Mouse (Mus musculus) left cerebral cortex, postnatal 14 days (tissue): ENCODE measurements around the gene Prr19. TPM values are rescaled to one million over a fixed set of nuclear protein-coding genes. Genes with fewer than 3 reads are reported as not detected.
"Not testable (repeated sequence)": the region's sequence is repeated elsewhere in the genome, so short reads cannot be mapped to it uniquely, and the experiment has no call there.

Experiments
- DNase-seq, 2 experiments: peaks; one replicate each; pipeline ENCODE4 v3.0.0; 2021 to 2022; ENCODE audit warnings: low spot score in 2 of 2, mixed read lengths in 1 of 2
- intact Hi-C: fragments of 180-260 bp; cut with DNase I; formaldehyde crosslinking; loops from one replicate; pipeline ENCODE4 v1.15.1; 2025
- long read RNA-seq, 2 experiments: library from polyadenylated mRNA; stranded (forward); transcript quantifications; one replicate each; pipeline ENCODE4 v2.0.0; 2021
- total RNA-seq, 2 experiments: library from RNA; stranded (reverse); gene quantifications; 2 replicates each; pipeline ENCODE4 v1.2.3; 2021

The Prr19 gene
- total RNA-seq, result under 1 TPM in 1 of 2 experiments, not detected in 1; 0.29 TPM
- long read RNA-seq, experiment 1, result 0 reads
- long read RNA-seq, experiment 2, result 0 reads

GRCm38 (mm10) chr7:25301063-25301462 is at the start of gene Prr19:
Gene Prr19, plus strand, starts transcription at chr7:25301411.
- intact Hi-C loops, result no loop called here
- DNase-seq, result no peak

- DNase-seq, result no peak
- intact Hi-C loops, result no loop called here
Measured at GRCm38 (mm10) chr7:25251822-25252221, 49.4 kb upstream of the Prr19 start.

GRCm38 (mm10) chr7:25261896-25262295 is 39.3 kb upstream of the Prr19 start:
- DNase-seq, result no peak
- intact Hi-C loops, result no loop called here

GRCm38 (mm10) chr7:25263968-25264870 is 37.0 kb upstream of the Prr19 start:
- no peak for DNase-seq
- intact Hi-C loops, result no loop called here

GRCm38 (mm10) chr7:25265743-25266142 is 35.5 kb upstream of the Prr19 start:
- intact Hi-C loops, DNase-seq: not testable (repeated sequence)

GRCm38 (mm10) chr7:25266180-25266962 is 34.8 kb upstream of the Prr19 start:
- intact Hi-C loops, result no loop called here
- no peak for DNase-seq

- peak; percentile 99 to 100 for DNase-seq
- intact Hi-C loops, result no loop called here
Measured at GRCm38 (mm10) chr7:25267301-25267750, 33.9 kb upstream of the Prr19 start, which contains the start of gene Cic. Gene Cic, plus strand, starts transcription at chr7:25267704.

GRCm38 (mm10) chr7:25267751-25268463 is 33.3 kb upstream of the Prr19 start:
- DNase-seq, result peak; percentile 99 to 100
- intact Hi-C loops, result no loop called here

- intact Hi-C loops, result no loop called here
- no peak for DNase-seq
Measured at GRCm38 (mm10) chr7:25268588-25268987, 32.6 kb upstream of the Prr19 start.

- no peak for DNase-seq
- intact Hi-C loops, result no loop called here
Measured at GRCm38 (mm10) chr7:25269029-25269428, 32.2 kb upstream of the Prr19 start.

- intact Hi-C loops, result no loop called here
- DNase-seq, result no peak
Measured at GRCm38 (mm10) chr7:25269545-25270271, 31.5 kb upstream of the Prr19 start.

- no peak for DNase-seq
- intact Hi-C loops, result no loop called here
Measured at GRCm38 (mm10) chr7:25270652-25271633, 30.3 kb upstream of the Prr19 start.

GRCm38 (mm10) chr7:25271651-25272444 is 29.4 kb upstream of the Prr19 start:
- intact Hi-C loops, result no loop called here

GRCm38 (mm10) chr7:25272445-25273258 is 28.6 kb upstream of the Prr19 start:
- DNase-seq, result no peak
- intact Hi-C loops, result no loop called here

More at GRCm38 (mm10) chr7:25271651-25272444, 29.4 kb upstream of the Prr19 start:
- DNase-seq, result no peak

GRCm38 (mm10) chr7:25273259-25274241 is 27.7 kb upstream of the Prr19 start:
- DNase-seq, result no peak
- intact Hi-C loops, result no loop called here
